Mouse (Mus musculus): ENCODE results near the gene Smim11. TPM values are rescaled to one million over a fixed set of nuclear protein-coding genes. Genes with fewer than 3 reads are reported as not detected.

The Smim11 gene
- polyA plus RNA-seq, 1 experiment from 2014 or later = 83.0 TPM

GRCm38 (mm10) chr16:92353897-92354296 is 52.8 kb downstream of the Smim11 start:
- WGBS = 76% methylated on average over 2 of the region's 2 CpGs
- no peak overlapping the region for H3K4me3 ChIP-seq (replicated peaks; ENCODE audit: low read length)
- H3K9ac ChIP-seq (replicated peaks; ENCODE audit: low read depth, low read length) = no peak overlapping the region
- H3K27me3 ChIP-seq (replicated peaks; ENCODE audit: control insufficient read depth, insufficient read depth, low read length) = no peaks in the 10 kb centered on the region
- H3K4me2 ChIP-seq (ENCODE audit: low read length) = no peak overlapping the region
- ATAC-seq = no peak
- no peak overlapping the region for H3K27ac ChIP-seq (ENCODE audit: low read length)
- no peaks in the 10 kb centered on the region for H3K36me3 ChIP-seq (ENCODE audit: control insufficient read depth, insufficient read depth)
- H3K9me3 ChIP-seq (ENCODE audit: control insufficient read depth, low read length) = no peaks in the 10 kb centered on the region
- peaks cover 1% of the 10 kb centered on the region; the same call in 1 of the 2 replicates for H3K4me1 ChIP-seq (replicated peaks; ENCODE audit: control insufficient read depth, insufficient read depth, low read length)

GRCm38 (mm10) chr16:92355366-92355765 is 54.3 kb downstream of the Smim11 start:
- Histone ChIP-seq H3K36me3 (ENCODE audit: control insufficient read depth, insufficient read depth) (no peaks in the 10 kb centered on the region), H3K9me3 (ENCODE audit: control insufficient read depth, low read length) (no peaks in the 10 kb centered on the region), H3K4me2 (ENCODE audit: low read length) (no peak overlapping the region), H3K4me1 (replicated peaks; ENCODE audit: control insufficient read depth, insufficient read depth, low read length) (peaks cover 2% of the 10 kb centered on the region; the same call in 1 of the 2 replicates), H3K4me3 (replicated peaks; ENCODE audit: low read length) (no peak overlapping the region), H3K9ac (replicated peaks; ENCODE audit: low read depth, low read length) (no peak overlapping the region), H3K27me3 (replicated peaks; ENCODE audit: control insufficient read depth, insufficient read depth, low read length) (no peaks in the 10 kb centered on the region), H3K27ac (ENCODE audit: low read length) (no peak overlapping the region)
- no peak for ATAC-seq
- WGBS = 84% methylated on average over 5 of the region's 5 CpGs

DNA sequence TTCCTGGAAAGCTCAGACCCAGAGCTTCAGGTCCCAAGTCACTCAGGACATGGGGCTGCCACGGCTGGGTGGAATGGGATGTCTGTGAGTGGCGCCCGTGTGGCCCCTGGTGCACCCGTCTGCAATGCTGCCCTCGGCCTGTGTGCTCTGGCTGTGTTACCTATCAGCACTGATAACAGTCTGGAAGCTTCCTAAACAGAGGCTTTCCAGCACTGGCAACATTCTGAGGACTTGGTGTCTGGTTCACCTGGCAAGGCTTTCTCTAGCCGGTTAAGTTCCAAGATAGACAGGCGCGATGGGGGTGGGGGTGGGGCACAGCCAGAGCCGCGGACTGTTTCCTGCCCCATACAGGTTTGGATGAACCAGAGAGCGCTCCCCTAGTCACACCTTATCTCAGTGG is 54.9 kb downstream of the Smim11 start:
- 82% methylated on average over 11 of the region's 11 CpGs for WGBS
- Histone ChIP-seq H3K27ac (ENCODE audit: low read length) (no peak overlapping the region), H3K9me3 (ENCODE audit: control insufficient read depth, low read length) (no peaks in the 10 kb centered on the region), H3K4me2 (ENCODE audit: low read length) (no peak overlapping the region), H3K4me1 (replicated peaks; ENCODE audit: control insufficient read depth, insufficient read depth, low read length) (peaks cover 2% of the 10 kb centered on the region; the same call in 1 of the 2 replicates), H3K4me3 (replicated peaks; ENCODE audit: low read length) (no peak overlapping the region), H3K9ac (replicated peaks; ENCODE audit: low read depth, low read length) (no peak overlapping the region), H3K27me3 (replicated peaks; ENCODE audit: control insufficient read depth, insufficient read depth, low read length) (no peaks in the 10 kb centered on the region), H3K36me3 (ENCODE audit: control insufficient read depth, insufficient read depth) (no peaks in the 10 kb centered on the region)
- no peak for ATAC-seq

DNA sequence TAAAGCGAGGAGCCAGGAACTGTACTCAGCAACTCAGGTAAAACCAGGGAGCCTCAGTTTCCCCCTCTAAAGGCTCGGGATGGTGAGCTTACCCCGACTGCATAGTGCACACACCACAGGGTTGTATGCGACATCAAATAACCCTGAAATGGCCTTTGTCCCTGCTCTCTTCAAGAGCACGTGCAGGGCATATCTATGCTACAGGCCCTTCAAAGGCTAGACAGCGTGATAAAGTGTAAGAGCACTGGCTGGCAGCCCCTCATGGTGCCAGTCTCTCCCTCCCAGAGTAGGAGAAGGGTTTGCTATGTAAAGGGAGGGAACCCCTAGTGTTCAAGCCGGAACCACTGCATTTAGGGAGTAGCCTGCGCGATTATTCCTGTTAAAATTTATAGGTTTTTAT is 55.9 kb downstream of the Smim11 start:
- ATAC-seq = no peak
- 74% methylated on average over 9 of the region's 9 CpGs for WGBS
- no peaks in the 10 kb centered on the region for H3K36me3 ChIP-seq (ENCODE audit: control insufficient read depth, insufficient read depth)
- H3K4me3 ChIP-seq (replicated peaks; ENCODE audit: low read length) = no peak overlapping the region
- H3K4me2 ChIP-seq (ENCODE audit: low read length) = no peak overlapping the region
- no peak overlapping the region for H3K27ac ChIP-seq (ENCODE audit: low read length)
- H3K27me3 ChIP-seq (replicated peaks; ENCODE audit: control insufficient read depth, insufficient read depth, low read length) = no peaks in the 10 kb centered on the region
- no peaks in the 10 kb centered on the region for H3K9me3 ChIP-seq (ENCODE audit: control insufficient read depth, low read length)
- H3K9ac ChIP-seq (replicated peaks; ENCODE audit: low read depth, low read length) = no peak overlapping the region
- H3K4me1 ChIP-seq (replicated peaks; ENCODE audit: control insufficient read depth, insufficient read depth, low read length) = peaks cover 2% of the 10 kb centered on the region; the same call in 1 of the 2 replicates

DNA sequence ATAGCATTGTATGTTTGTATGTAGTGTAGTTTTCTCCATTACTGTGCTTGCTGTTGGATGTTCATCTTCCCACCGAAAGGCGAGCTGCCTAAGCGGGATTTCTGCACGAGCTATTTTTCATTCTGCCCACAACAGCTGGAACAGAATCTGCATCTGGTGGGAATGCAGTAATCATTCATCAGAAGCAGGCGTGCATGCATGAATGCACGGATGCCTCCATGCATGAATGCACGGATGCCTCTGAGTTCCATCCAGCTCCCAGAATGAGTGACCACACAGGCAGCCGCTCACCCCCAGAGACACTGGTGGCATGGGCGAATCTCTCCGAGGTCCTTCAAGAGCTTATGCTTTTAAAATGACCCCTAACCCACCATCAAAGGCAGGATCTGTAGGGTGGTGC is 56.5 kb downstream of the Smim11 start:
- H3K4me3 ChIP-seq (replicated peaks; ENCODE audit: low read length) = no peak overlapping the region
- H3K27me3 ChIP-seq (replicated peaks; ENCODE audit: control insufficient read depth, insufficient read depth, low read length) = no peaks in the 10 kb centered on the region
- WGBS = 35% methylated on average over 10 of the region's 10 CpGs
- no peaks in the 10 kb centered on the region for H3K36me3 ChIP-seq (ENCODE audit: control insufficient read depth, insufficient read depth)
- no peak for ATAC-seq
- H3K4me1 ChIP-seq (replicated peaks; ENCODE audit: control insufficient read depth, insufficient read depth, low read length) = peaks cover 2% of the 10 kb centered on the region; the same call in 1 of the 2 replicates
- H3K4me2 ChIP-seq (ENCODE audit: low read length) = no peak overlapping the region
- no peaks in the 10 kb centered on the region for H3K9me3 ChIP-seq (ENCODE audit: control insufficient read depth, low read length)
- H3K9ac ChIP-seq (replicated peaks; ENCODE audit: low read depth, low read length) = no peak overlapping the region
- H3K27ac ChIP-seq (ENCODE audit: low read length) = no peak overlapping the region

DNA sequence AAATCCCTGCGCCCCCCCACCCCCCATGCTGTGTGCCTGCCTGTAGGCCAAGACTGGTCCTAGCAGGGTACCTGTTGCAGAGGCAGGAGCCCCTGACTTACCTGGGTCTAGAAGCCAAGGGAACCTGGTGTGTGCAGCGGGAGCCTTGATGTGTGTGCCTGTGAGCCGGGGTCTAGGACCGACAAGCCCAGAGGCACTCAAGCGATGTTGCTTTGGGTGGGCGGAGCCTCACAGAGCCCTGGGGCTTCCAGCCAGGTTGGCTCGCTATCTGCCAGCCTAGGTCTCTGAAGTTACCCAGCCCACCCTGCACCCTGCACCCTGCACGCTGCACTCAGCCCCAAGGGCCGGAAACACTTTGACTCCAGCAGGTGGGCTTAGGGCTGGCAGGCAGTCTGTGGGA is 57.6 kb downstream of the Smim11 start:
- Histone ChIP-seq H3K4me3 (replicated peaks; ENCODE audit: low read length) (no peak overlapping the region), H3K4me1 (replicated peaks; ENCODE audit: control insufficient read depth, insufficient read depth, low read length) (peaks cover 2% of the 10 kb centered on the region; the same call in 1 of the 2 replicates), H3K27me3 (replicated peaks; ENCODE audit: control insufficient read depth, insufficient read depth, low read length) (no peaks in the 10 kb centered on the region), H3K27ac (ENCODE audit: low read length) (no peak overlapping the region), H3K36me3 (ENCODE audit: control insufficient read depth, insufficient read depth) (no peaks in the 10 kb centered on the region), H3K9me3 (ENCODE audit: control insufficient read depth, low read length) (no peaks in the 10 kb centered on the region), H3K4me2 (ENCODE audit: low read length) (no peak overlapping the region), H3K9ac (replicated peaks; ENCODE audit: low read depth, low read length) (no peak overlapping the region)
- 24% methylated on average over 9 of the region's 9 CpGs for WGBS
- ATAC-seq = 0 out of 2 replicates have a peak, but pooled peaks have one; percentile 20

- H3K9ac ChIP-seq (replicated peaks; ENCODE audit: low read depth, low read length) = no peak within 1 kb of the TSS
- H3K4me2 ChIP-seq (ENCODE audit: low read length) = no peak within 1 kb of the TSS
- no peak within 1 kb of the TSS for H3K4me3 ChIP-seq (replicated peaks; ENCODE audit: low read length)
- peaks cover 2% of the 10 kb centered on the region; the same call in 1 of the 2 replicates for H3K4me1 ChIP-seq (replicated peaks; ENCODE audit: control insufficient read depth, insufficient read depth, low read length)
- no peaks in the 10 kb centered on the region for H3K9me3 ChIP-seq (ENCODE audit: control insufficient read depth, low read length)
- no peaks in the 10 kb centered on the region for H3K36me3 ChIP-seq (ENCODE audit: control insufficient read depth, insufficient read depth)
- H3K27ac ChIP-seq (ENCODE audit: low read length) = no peak within 1 kb of the TSS
- 69% methylated on average over 9 of the region's 9 CpGs for WGBS
- H3K27me3 ChIP-seq (replicated peaks; ENCODE audit: control insufficient read depth, insufficient read depth, low read length) = no peaks in the 10 kb centered on the region
- no peak for ATAC-seq
Measured at GRCm38 (mm10) chr16:92359229-92359628, 58.1 kb downstream of the Smim11 start, which contains the start of gene Kcne1. TSS of gene Kcne1 (minus strand) at chr16:92359468.

DNA sequence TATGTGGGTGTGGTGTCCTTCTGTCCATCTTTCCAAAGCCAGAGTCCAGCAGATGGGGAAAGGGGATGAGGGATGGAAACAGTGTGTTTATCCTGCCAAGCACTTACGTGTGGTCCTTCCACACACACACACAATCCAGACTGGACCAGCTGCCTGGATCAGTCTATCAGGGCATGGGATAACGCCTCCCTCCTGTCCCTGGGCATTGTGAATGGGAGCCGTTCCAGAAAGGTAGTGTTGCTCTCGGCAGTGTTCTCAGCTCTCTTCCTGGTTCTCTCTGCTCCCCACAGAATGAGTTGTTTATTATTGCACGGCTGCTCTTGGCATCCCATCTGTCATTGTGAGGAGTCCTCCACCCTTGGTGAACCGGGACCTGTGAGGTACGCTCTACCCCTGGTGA is 59.6 kb downstream of the Smim11 start:
- no peaks in the 10 kb centered on the region for H3K36me3 ChIP-seq (ENCODE audit: control insufficient read depth, insufficient read depth)
- 0 out of 2 replicates have a peak, but pooled peaks have one; percentile 18 for ATAC-seq

More for the DNA sequence above, 59.6 kb downstream of the Smim11 start:
- H3K27me3 ChIP-seq (replicated peaks; ENCODE audit: control insufficient read depth, insufficient read depth, low read length) = no peaks in the 10 kb centered on the region
- no peaks in the 10 kb centered on the region for H3K9me3 ChIP-seq (ENCODE audit: control insufficient read depth, low read length)
- H3K4me2 ChIP-seq (ENCODE audit: low read length) = no peak overlapping the region
- no peak overlapping the region for H3K27ac ChIP-seq (ENCODE audit: low read length)
- WGBS = 66% methylated on average over 7 of the region's 7 CpGs
- no peak overlapping the region for H3K9ac ChIP-seq (replicated peaks; ENCODE audit: low read depth, low read length)
- no peak overlapping the region for H3K4me3 ChIP-seq (replicated peaks; ENCODE audit: low read length)
- peaks cover 2% of the 10 kb centered on the region; the same call in 1 of the 2 replicates for H3K4me1 ChIP-seq (replicated peaks; ENCODE audit: control insufficient read depth, insufficient read depth, low read length)

Data from forebrain, embryonic 16.5 days (tissue).